ENCODE assay signal across 19 mouse cellular contexts in the genomic region with DNA sequence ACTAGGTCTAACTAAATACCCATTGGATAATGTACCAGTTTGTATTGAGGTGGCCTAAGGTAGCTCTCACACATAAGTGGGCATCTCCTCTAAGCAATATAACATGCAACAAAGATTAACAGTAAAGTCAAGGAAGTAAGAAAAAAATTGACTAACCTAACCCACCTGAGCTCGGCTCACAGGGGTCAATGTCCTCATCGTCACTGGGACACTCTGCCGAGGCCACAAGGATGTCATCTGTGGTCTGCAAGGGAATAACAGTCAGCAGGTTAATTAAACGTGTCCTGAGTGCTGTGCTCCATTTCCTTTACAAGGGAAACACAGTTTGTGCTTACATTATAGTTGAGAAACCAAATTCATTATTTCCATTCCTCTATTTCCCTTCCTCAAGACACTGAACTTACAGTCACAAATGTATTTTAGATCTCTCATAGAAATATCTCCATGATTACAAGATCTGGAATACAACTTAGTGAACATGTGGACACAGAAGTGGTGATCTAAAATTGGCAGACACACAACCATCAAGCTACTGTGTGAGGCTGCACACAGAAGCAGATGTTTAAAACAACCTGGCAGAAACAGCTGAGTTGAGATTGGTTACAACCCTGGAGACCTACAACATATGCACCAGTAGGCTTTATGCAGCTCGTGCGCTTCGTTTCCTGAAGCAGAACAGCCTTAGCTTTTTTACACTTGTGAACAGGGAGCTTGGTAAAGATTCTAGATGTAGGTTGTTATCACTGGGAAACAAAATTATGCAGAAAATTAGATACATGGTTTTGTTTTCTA.
DNase-seq lines count a peak whose midpoint lies in the region; ATAC-seq and TF ChIP-seq lines count a peak whose summit lies in the region.
"Had no signal": no experiment of that assay in that cellular context is flagged by ENCODE, and none has a peak within 500 bp of the region (broad histone marks: within the 10 kb centered on the region; RNA-seq: fewer than 3 reads in every experiment).

No protein-coding gene starts in this region.

- ATAC-seq in hindbrain, embryonic 15.5 days (ENCODE audit: low FRiP score, low read depth): peak; percentile 59; the same call in 1 of the 2 replicates
- peak; percentile 55 for ATAC-seq in intestine, postnatal 0 days
- ATAC-seq: CD4-positive, CD25-positive, alpha-beta regulatory T cell, adult 4 months; liver, embryonic 12.5 days had no signal

- peak overlapping the region; percentile 46; the same call in 1 of the 2 replicates for H3K27ac ChIP-seq in cerebellum, adult 2 months (ENCODE audit: insufficient read depth, low read length)
- H3K27ac ChIP-seq in hindbrain, embryonic 15.5 days (replicated peaks): 0 out of 2 replicates have a peak overlapping the region, but pooled peaks have one; percentile 7
- no peak overlapping the region for H3K27ac ChIP-seq in hindbrain, embryonic 10.5 days
- H3K27ac ChIP-seq in intestine, postnatal 0 days (ENCODE audit: low read depth, low read length): no peak overlapping the region
- H3K27ac ChIP-seq: heart, embryonic 13.5 days; liver, embryonic 12.5 days; macrophage had no signal

- no peaks in the 10 kb centered on the region for H3K9me3 ChIP-seq in hindbrain, embryonic 15.5 days
- no peaks in the 10 kb centered on the region for H3K9me3 ChIP-seq in hindbrain, embryonic 10.5 days
- no peaks in the 10 kb centered on the region for H3K9me3 ChIP-seq in intestine, postnatal 0 days (ENCODE audit: control insufficient read depth)
- H3K9me3 ChIP-seq: G1E; heart, embryonic 13.5 days; liver, embryonic 12.5 days had no signal

- TF ChIP-seq POLR2A in cerebellum, adult 2 months (IDR thresholded peaks at IDR 0.05; ENCODE audit: borderline replicate concordance, insufficient read depth, low read length): no peak

- H3K27me3 ChIP-seq in cerebellum, adult 2 months (ENCODE audit: control insufficient read depth, insufficient read depth, low read length): no peaks in the 10 kb centered on the region
- no peaks in the 10 kb centered on the region for H3K27me3 ChIP-seq in hindbrain, embryonic 15.5 days
- H3K27me3 ChIP-seq in hindbrain, embryonic 10.5 days (ENCODE audit: insufficient read depth, poor library complexity, severe bottlenecking): no peaks in the 10 kb centered on the region
- H3K27me3 ChIP-seq in intestine, postnatal 0 days (replicated peaks; ENCODE audit: control insufficient read depth, insufficient read depth, low read length): no peaks in the 10 kb centered on the region
- H3K27me3 ChIP-seq: heart, embryonic 13.5 days; liver, embryonic 12.5 days had no signal

- H3K4me1 ChIP-seq in cerebellum, adult 2 months (ENCODE audit: control insufficient read depth, insufficient read depth, low read length): peaks cover 20% of the 10 kb centered on the region; the same call in 1 of the 2 replicates
- peaks cover 22% of the 10 kb centered on the region for H3K4me1 ChIP-seq in hindbrain, embryonic 15.5 days (replicated peaks)
- H3K4me1 ChIP-seq in hindbrain, embryonic 10.5 days (replicated peaks): peaks cover 6% of the 10 kb centered on the region; the same call in 1 of the 2 replicates
- no peaks in the 10 kb centered on the region for H3K4me1 ChIP-seq in intestine, postnatal 0 days (replicated peaks; ENCODE audit: control insufficient read depth, insufficient read depth, low read length)
- H3K4me1 ChIP-seq: heart, embryonic 13.5 days; liver, embryonic 12.5 days had no signal

- 28% methylated on average over 7 of the region's 7 CpGs for WGBS in cerebellum, adult 2 months
- 47% methylated on average over 7 of the region's 7 CpGs for WGBS in hindbrain, embryonic 15.5 days
- WGBS in hindbrain, embryonic 10.5 days: 73% methylated on average over 7 of the region's 7 CpGs
- WGBS in intestine, postnatal 0 days: 30% methylated on average over 7 of the region's 7 CpGs

- no peak for TF ChIP-seq CTCF in cerebellum, adult 2 months (IDR thresholded peaks at IDR 0.05; ENCODE audit: borderline replicate concordance, insufficient read depth, low read depth, low read length)
- TF ChIP-seq CTCF in intestine, postnatal 0 days (IDR thresholded peaks at IDR 0.05; ENCODE audit: low read depth): no peak

- no peak overlapping the region for H3K9ac ChIP-seq in hindbrain, embryonic 15.5 days
- no peak overlapping the region for H3K9ac ChIP-seq in intestine, postnatal 0 days (ENCODE audit: low read depth, low read length)
- H3K9ac ChIP-seq: heart, embryonic 13.5 days; liver, embryonic 12.5 days; lung, embryonic 14.5 days had no signal

- no peak overlapping the region for H3K4me3 ChIP-seq in cerebellum, adult 2 months (replicated peaks; ENCODE audit: insufficient read depth, low read depth, low read length)
- no peak overlapping the region for H3K4me3 ChIP-seq in hindbrain, embryonic 15.5 days
- H3K4me3 ChIP-seq in hindbrain, embryonic 10.5 days: no peak overlapping the region
- no peak overlapping the region for H3K4me3 ChIP-seq in intestine, postnatal 0 days (ENCODE audit: low read depth, low read length)
- H3K4me3 ChIP-seq: heart, embryonic 13.5 days; liver, embryonic 12.5 days had no signal

- no peak overlapping the region for H3K4me2 ChIP-seq in hindbrain, embryonic 15.5 days
- H3K4me2 ChIP-seq in intestine, postnatal 0 days (replicated peaks; ENCODE audit: low read depth): no peak overlapping the region
- H3K4me2 ChIP-seq: heart, embryonic 13.5 days; liver, embryonic 12.5 days; lung, embryonic 14.5 days had no signal

- no peaks in the 10 kb centered on the region for H3K36me3 ChIP-seq in hindbrain, embryonic 15.5 days
- H3K36me3 ChIP-seq in hindbrain, embryonic 10.5 days: no peaks in the 10 kb centered on the region
- no peaks in the 10 kb centered on the region for H3K36me3 ChIP-seq in intestine, postnatal 0 days (ENCODE audit: control insufficient read depth, insufficient read depth)
- H3K36me3 ChIP-seq: G1E; heart, embryonic 13.5 days; liver, embryonic 12.5 days had no signal

- DNase-seq in cerebellum, adult 2 months: no peak
- no peak for DNase-seq in cerebellum, adult 9-10 months
- DNase-seq in hindbrain, embryonic 10.5 days (ENCODE audit: low spot score): no peak
- DNase-seq in brain, adult 2 months (ENCODE audit: low read depth, low spot score): peak; percentile 46
- DNase-seq in kidney, postnatal 14 days: no peak
- no peak for DNase-seq in embryo, embryonic 9.5 days (ENCODE audit: extremely low spot score)
- DNase-seq: cerebellum, postnatal 14 days; embryo, embryonic 11 days; heart, postnatal 4 days; kidney, adult 2 months; kidney, postnatal 25 days; lung, embryonic 14.5 days had no signal

Comparison
In these comparisons a context has a peak if more than half of its experiments do, and no peak if none do; other contexts are left out.
1. H3K27ac ChIP-seq: peak in cerebellum, adult 2 months (single experiment) and hindbrain, embryonic 15.5 days (single experiment); none in hindbrain, embryonic 10.5 days (single experiment) and intestine, postnatal 0 days (single experiment).